Mouse (Mus musculus) lung, adult 2 months (tissue): Measurements from ENCODE around the gene Uvrag.

ENCODE experiments used
- CTCF ChIP-seq: fragments of 200-500 bp; IDR thresholded peaks from 2 replicates; pipeline ENCODE4 v1.5.1; 2011; ENCODE audit warnings: mild to moderate bottlenecking, low read length, control low read depth; ENCODE audit not compliant: insufficient read depth
- POLR2A ChIP-seq: fragments of 200-500 bp; IDR thresholded peaks from 2 replicates; pipeline ENCODE4 v1.6.1; 2011; ENCODE audit warnings: low read depth, mild to moderate bottlenecking, control low read depth, low read length, borderline replicate concordance; ENCODE audit errors: extremely low read depth

- TF ChIP-seq POLR2A (no peak), CTCF (no peak)
Measured at GRCm38 (mm10) chr7:98968082-98968674, 172.8 kb downstream of the Uvrag start.
